Mouse (Mus musculus): ENCODE data around the gene Mpv17l. TPM values are rescaled to one million over a fixed set of nuclear protein-coding genes. Genes with fewer than 3 reads are reported as not detected.

Mpv17l gene
- polyA plus RNA-seq, 1 experiment: 3.7 TPM

DNA sequence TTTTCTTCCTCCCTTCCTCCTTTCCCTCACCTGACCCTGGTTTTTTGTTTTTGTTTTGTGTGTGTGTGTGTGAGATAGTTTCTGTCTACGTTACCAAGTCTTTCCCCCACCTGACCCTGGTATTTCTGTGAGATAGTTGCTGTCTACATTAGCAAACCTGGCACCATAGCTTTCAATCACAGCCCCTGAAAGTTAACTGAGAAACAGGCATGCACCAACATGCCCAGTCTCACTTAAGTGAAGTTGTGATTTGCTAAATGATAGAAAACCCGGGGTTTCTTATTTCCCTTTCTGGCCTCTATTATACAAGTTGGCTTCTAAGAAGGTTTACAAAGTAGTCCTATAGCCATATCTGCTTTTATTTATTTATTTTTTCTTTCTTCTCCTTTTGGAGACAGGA lies 12.5 kb upstream of the Mpv17l start:
- TF ChIP-seq CTCF (IDR thresholded peaks at IDR 0.05; ENCODE audit: control insufficient read depth, insufficient read depth, low read length) (no peak), POLR2A (IDR thresholded peaks at IDR 0.05; ENCODE audit: borderline replicate concordance, control insufficient read depth, low read depth, low read length) (no peak)
- WGBS: 80% methylated on average over 2 of the region's 2 CpGs
- H3K4me1 ChIP-seq (ENCODE audit: control insufficient read depth, insufficient read depth, low read length): no peaks in the 10 kb centered on the region
- H3K27ac ChIP-seq (ENCODE audit: control insufficient read depth, insufficient read depth, low read depth, low read length, poor library complexity): no peak overlapping the region
- no peak overlapping the region for H3K4me3 ChIP-seq (replicated peaks; ENCODE audit: control insufficient read depth, low read depth, low read length)

DNA sequence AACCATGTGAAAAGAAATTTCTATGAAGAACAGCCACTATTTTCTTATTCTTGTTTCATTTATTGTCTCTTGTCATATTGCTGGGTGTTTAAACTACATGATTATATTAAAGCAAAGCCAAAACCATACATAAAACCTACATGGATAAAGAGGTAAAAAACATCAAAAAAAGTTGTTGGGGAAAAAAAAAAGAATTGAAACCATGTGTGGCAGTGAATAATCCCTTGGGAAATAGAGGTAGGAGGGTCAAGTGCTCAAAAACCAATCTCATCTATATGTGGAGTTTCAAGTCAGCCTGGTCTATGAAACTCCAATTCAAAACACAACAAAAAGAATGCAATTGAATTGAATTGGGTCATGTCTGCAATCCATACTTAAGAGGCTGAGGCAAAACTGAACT lies 10.1 kb upstream of the Mpv17l start:
- no peak overlapping the region for H3K27ac ChIP-seq (ENCODE audit: control insufficient read depth, insufficient read depth, low read depth, low read length, poor library complexity)
- TF ChIP-seq POLR2A (IDR thresholded peaks at IDR 0.05; ENCODE audit: borderline replicate concordance, control insufficient read depth, low read depth, low read length): no peak
- no peak for TF ChIP-seq CTCF (IDR thresholded peaks at IDR 0.05; ENCODE audit: control insufficient read depth, insufficient read depth, low read length)
- no peaks in the 10 kb centered on the region for H3K4me1 ChIP-seq (ENCODE audit: control insufficient read depth, insufficient read depth, low read length)
- no peak overlapping the region for H3K4me3 ChIP-seq (replicated peaks; ENCODE audit: control insufficient read depth, low read depth, low read length)

DNA sequence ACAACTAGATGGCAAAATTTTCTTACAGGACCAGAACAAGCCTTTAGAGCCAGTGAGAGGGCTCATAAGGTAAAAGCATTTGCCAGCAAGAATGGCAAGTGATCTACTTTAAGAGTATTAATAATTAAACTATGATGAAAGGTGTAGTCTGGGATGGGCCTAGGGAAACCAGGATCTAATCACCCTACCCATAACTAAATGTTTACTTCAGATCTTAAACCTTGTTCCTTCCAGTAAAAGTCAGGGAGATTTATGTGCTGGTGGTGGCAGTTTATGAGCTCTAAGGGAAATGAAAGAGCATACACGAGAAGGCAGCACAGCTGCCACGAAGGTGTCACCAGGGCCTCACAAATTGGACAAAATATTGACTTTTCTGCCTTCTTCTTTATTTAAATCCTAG lies 8.9 kb upstream of the Mpv17l start:
- no peak for TF ChIP-seq CTCF (IDR thresholded peaks at IDR 0.05; ENCODE audit: control insufficient read depth, insufficient read depth, low read length)
- no peak for TF ChIP-seq POLR2A (IDR thresholded peaks at IDR 0.05; ENCODE audit: borderline replicate concordance, control insufficient read depth, low read depth, low read length)
- 49% methylated on average over 2 of the region's 2 CpGs for WGBS
- Histone ChIP-seq H3K4me1 (ENCODE audit: control insufficient read depth, insufficient read depth, low read length) (no peaks in the 10 kb centered on the region), H3K4me3 (replicated peaks; ENCODE audit: control insufficient read depth, low read depth, low read length) (no peak overlapping the region), H3K27ac (ENCODE audit: control insufficient read depth, insufficient read depth, low read depth, low read length, poor library complexity) (no peak overlapping the region)

DNA sequence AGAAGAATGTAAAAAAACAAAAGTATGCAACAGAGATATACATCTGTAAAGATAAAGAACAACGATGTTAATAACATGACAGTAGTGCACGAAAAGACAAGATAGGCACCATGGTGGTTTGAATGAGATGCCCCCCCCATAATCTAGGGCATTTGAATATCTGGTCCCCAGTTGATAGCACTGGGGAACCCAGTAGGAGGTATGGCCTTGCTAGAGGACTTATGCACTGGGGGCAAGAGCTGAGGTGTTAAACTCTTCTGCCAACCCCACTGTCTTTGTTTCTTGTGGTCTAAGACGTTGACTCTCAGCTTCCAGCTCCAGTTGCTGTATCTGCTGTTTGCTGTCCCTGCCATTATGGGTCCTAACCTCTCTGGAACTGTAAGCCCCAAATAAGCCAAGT lies 7.2 kb upstream of the Mpv17l start:
- WGBS: 73% methylated on average over 3 of the region's 3 CpGs
- H3K4me1 ChIP-seq (ENCODE audit: control insufficient read depth, insufficient read depth, low read length): no peaks in the 10 kb centered on the region
- H3K27ac ChIP-seq (ENCODE audit: control insufficient read depth, insufficient read depth, low read depth, low read length, poor library complexity): no peak overlapping the region
- H3K4me3 ChIP-seq (replicated peaks; ENCODE audit: control insufficient read depth, low read depth, low read length): no peak overlapping the region
- TF ChIP-seq POLR2A (IDR thresholded peaks at IDR 0.05; ENCODE audit: borderline replicate concordance, control insufficient read depth, low read depth, low read length) (no peak), CTCF (IDR thresholded peaks at IDR 0.05; ENCODE audit: control insufficient read depth, insufficient read depth, low read length) (no peak)

DNA sequence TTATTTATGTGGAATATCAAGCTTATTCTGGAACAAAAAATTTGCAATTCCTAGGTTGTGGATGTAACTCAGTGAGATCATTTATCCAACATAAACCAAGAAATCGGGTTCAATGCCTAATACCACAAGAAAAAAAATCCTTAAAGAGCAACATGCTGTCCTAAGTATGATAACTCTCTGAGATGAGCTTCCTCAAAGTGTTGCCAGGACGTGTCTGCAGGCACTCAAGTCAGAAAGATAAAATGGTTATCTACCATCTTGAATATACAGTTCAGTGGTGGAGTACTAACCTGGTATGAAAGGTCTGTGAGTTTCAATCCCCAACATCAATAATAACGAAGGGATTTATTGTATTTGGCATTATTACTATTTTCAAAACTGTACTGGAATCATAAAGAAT lies 6.6 kb upstream of the Mpv17l start:
- WGBS: 62% methylated on average over 3 of the region's 3 CpGs
- Histone ChIP-seq H3K4me3 (replicated peaks; ENCODE audit: control insufficient read depth, low read depth, low read length) (no peak overlapping the region), H3K4me1 (ENCODE audit: control insufficient read depth, insufficient read depth, low read length) (no peaks in the 10 kb centered on the region), H3K27ac (ENCODE audit: control insufficient read depth, insufficient read depth, low read depth, low read length, poor library complexity) (no peak overlapping the region)
- TF ChIP-seq POLR2A (IDR thresholded peaks at IDR 0.05; ENCODE audit: borderline replicate concordance, control insufficient read depth, low read depth, low read length) (no peak), CTCF (IDR thresholded peaks at IDR 0.05; ENCODE audit: control insufficient read depth, insufficient read depth, low read length) (no peak)

DNA sequence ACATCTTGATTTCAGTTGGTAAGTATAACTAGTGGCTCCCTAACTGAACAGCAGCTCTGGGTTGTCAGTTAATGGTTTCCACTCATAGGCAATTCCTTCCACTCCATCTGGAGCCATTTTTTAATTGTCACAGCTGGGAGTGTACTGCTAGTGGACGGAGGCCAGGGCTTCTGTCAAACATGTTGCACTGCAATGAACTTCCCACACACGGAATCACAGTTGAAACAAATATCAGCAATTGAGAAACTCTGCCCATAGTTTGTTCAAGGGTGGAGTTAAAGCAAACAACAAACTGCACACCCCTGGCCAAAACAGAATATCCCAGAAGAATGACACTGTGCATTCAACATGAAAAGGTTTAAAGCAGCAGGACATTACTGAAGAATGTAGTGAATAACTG lies 4.0 kb upstream of the Mpv17l start:
- no peak overlapping the region for H3K4me3 ChIP-seq (replicated peaks; ENCODE audit: control insufficient read depth, low read depth, low read length)
- WGBS: 65% methylated on average over 2 of the region's 2 CpGs
- no peak overlapping the region for H3K27ac ChIP-seq (ENCODE audit: control insufficient read depth, insufficient read depth, low read depth, low read length, poor library complexity)
- TF ChIP-seq POLR2A (IDR thresholded peaks at IDR 0.05; ENCODE audit: borderline replicate concordance, control insufficient read depth, low read depth, low read length): no peak
- no peak for TF ChIP-seq CTCF (IDR thresholded peaks at IDR 0.05; ENCODE audit: control insufficient read depth, insufficient read depth, low read length)
- H3K4me1 ChIP-seq (ENCODE audit: control insufficient read depth, insufficient read depth, low read length): no peaks in the 10 kb centered on the region; the same call in 1 of the 2 replicates

DNA sequence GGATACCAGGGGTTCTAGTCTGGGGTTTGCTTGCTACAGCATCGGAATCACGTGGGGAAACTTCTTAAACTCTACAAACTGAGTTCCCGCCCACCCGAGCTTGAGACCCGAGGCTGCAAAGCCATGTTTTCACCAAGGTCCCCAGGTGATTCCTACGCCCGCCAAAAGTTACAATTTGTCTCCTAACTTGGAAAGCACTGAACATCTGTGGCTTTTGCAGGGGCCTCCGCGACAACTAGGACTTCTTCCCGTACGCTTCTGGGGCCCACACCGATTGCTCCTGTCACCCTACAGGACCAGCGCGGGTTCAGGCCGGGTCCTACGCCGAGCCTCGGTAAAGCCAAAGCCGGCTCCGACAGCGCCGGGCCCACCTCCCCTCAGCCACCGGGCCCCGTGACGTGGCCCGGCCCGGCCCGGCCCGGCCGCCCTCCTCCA lies 547 bp upstream of the Mpv17l start:
- TF ChIP-seq CTCF (IDR thresholded peaks at IDR 0.05; ENCODE audit: control insufficient read depth, insufficient read depth, low read length): no peak
- no peak for TF ChIP-seq POLR2A (IDR thresholded peaks at IDR 0.05; ENCODE audit: borderline replicate concordance, control insufficient read depth, low read depth, low read length)
- WGBS: under 1% methylated on average over 30 of the region's 30 CpGs

DNA sequence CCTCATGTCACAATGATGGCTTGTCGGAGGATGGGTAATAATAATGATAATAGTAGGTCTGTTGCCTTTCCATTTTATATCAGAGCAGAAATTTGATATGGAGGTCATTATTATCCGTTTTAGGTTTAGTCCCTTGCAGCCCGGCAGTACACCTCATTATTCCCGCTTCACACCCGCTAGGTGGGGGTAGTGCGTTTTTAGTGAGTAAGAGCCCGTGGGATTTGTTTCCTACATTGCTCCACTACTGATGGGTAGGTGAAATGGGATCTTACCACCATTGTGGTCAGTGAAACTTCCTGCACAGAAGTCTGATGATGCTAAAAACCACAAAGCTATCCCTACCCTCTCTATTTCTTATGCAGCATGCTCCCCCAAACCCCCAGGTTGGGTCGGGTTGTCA lies 527 bp downstream of the Mpv17l start:
- under 1% methylated on average over 8 of the region's 8 CpGs for WGBS

More for the DNA sequence above, 547 bp upstream of the Mpv17l start:
- Histone ChIP-seq H3K27ac (ENCODE audit: control insufficient read depth, insufficient read depth, low read depth, low read length, poor library complexity) (peak overlapping the region; percentile 53; the same call in 1 of the 2 replicates), H3K4me3 (replicated peaks; ENCODE audit: control insufficient read depth, low read depth, low read length) (peak overlapping the region; percentile 79), H3K4me1 (ENCODE audit: control insufficient read depth, insufficient read depth, low read length) (no peaks in the 10 kb centered on the region; the same call in 1 of the 2 replicates)

DNA sequence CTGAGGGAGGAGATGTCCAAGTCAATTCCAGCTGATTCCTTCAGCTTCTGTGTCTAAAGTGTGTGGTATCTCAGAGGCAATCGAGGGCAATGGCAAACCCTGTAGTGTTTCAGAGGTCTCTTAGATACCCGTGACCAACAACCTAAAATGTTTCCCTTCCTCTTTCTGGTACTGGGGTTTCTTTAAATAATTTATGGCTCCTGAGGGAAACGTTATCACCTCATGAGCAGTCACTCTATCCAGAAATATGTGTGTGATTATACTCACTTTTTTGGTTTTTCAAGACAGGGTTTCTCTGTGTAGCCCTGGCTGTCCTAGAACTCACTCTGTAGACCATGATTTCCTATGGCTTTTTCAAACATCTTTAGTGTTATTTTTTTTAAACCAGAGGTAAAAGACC lies 4.3 kb downstream of the Mpv17l start:
- H3K4me1 ChIP-seq (ENCODE audit: control insufficient read depth, insufficient read depth, low read length): no peaks in the 10 kb centered on the region
- H3K27ac ChIP-seq (ENCODE audit: control insufficient read depth, insufficient read depth, low read depth, low read length, poor library complexity): no peak overlapping the region
- TF ChIP-seq CTCF (IDR thresholded peaks at IDR 0.05; ENCODE audit: control insufficient read depth, insufficient read depth, low read length): no peak
- TF ChIP-seq POLR2A (IDR thresholded peaks at IDR 0.05; ENCODE audit: borderline replicate concordance, control insufficient read depth, low read depth, low read length): no peak
- no peak overlapping the region for H3K4me3 ChIP-seq (replicated peaks; ENCODE audit: control insufficient read depth, low read depth, low read length)
- WGBS: 10% methylated on average over 3 of the region's 3 CpGs

More for the DNA sequence above, 527 bp downstream of the Mpv17l start:
- H3K4me3 ChIP-seq (replicated peaks; ENCODE audit: control insufficient read depth, low read depth, low read length): peak overlapping the region; percentile 79
- H3K27ac ChIP-seq (ENCODE audit: control insufficient read depth, insufficient read depth, low read depth, low read length, poor library complexity): peak overlapping the region; percentile 73
- peak; percentile 32; the same call in 1 of the 2 replicates for TF ChIP-seq CTCF (IDR thresholded peaks at IDR 0.05; ENCODE audit: control insufficient read depth, insufficient read depth, low read length)
- no peak for TF ChIP-seq POLR2A (IDR thresholded peaks at IDR 0.05; ENCODE audit: borderline replicate concordance, control insufficient read depth, low read depth, low read length)
- H3K4me1 ChIP-seq (ENCODE audit: control insufficient read depth, insufficient read depth, low read length): no peaks in the 10 kb centered on the region; the same call in 1 of the 2 replicates

All from bone marrow, adult 2 months (tissue).